Mouse (Mus musculus) cortical plate, adult 2 months (tissue): ENCODE results near the gene Arhgap19.

Source experiments
- CTCF ChIP-seq: fragments of 200-500 bp; IDR thresholded peaks from 2 replicates; pipeline ENCODE4 v1.5.1; 2011; ENCODE audit warnings: mild to moderate bottlenecking, control low read depth, low read length; ENCODE audit not compliant: insufficient read depth; ENCODE audit errors: extremely low read depth
- POLR2A ChIP-seq: fragments of 200-500 bp; IDR thresholded peaks from 2 replicates; pipeline ENCODE4 v1.6.1; 2011; ENCODE audit warnings: mild to moderate bottlenecking, low read length, control low read depth; ENCODE audit not compliant: insufficient read depth; ENCODE audit errors: extremely low read depth

DNA sequence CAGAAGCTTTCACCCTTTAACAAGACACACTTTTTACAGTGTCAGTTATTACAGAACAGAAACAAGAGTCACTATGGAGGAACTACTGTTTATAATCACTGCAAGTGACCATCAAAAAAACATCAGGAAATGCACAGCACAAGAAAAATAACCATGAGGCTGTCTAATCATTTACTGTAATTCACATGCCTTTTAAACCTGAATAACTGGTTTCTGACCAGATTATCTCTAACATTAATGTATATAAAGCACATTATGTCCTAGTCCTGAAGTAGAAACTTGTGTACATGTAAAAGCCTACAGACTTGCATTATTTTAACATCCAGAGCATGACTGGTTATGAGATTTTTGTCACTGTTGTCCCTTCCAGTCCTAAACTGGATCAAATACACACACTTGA lies 7.8 kb downstream of the Arhgap19 start:
- TF ChIP-seq POLR2A (no peak), CTCF (no peak)
